Mouse (Mus musculus) lung, postnatal 10 days (tissue): ENCODE data around the gene Mybl2.
"Not testable (repeated sequence)": the region's sequence is repeated elsewhere in the genome, so short reads cannot be mapped to it uniquely, and the experiment has no call there.

Experiments used
- DNase-seq: peaks from one replicate; pipeline ENCODE4 v3.0.0; 2021

Mybl2 gene

GRCm38 (mm10) chr2:163054335-163054840, at the start of gene Mybl2:
Mybl2 (plus strand) TSS chr2:163054687.
- peak; percentile 98 for DNase-seq

DNA sequence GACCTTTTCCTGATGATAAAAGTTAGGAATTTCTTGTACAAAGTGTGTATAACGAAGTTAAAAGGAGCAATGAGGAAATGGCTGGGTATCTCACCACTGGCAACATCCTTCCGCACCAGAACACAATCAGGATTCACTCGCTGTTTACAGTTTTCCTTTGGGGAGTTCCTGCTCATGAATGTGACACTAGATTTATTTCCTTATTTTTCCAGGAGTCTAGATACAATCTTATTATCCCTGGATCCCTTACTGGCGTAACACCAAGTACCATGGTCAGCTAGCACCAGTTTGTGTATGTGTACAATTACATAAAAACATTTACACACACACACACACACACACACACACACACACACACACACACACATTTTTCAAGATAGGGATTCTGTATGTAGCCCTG, 47.2 kb upstream of the Mybl2 start:
- DNase-seq = peak; percentile 48

DNA sequence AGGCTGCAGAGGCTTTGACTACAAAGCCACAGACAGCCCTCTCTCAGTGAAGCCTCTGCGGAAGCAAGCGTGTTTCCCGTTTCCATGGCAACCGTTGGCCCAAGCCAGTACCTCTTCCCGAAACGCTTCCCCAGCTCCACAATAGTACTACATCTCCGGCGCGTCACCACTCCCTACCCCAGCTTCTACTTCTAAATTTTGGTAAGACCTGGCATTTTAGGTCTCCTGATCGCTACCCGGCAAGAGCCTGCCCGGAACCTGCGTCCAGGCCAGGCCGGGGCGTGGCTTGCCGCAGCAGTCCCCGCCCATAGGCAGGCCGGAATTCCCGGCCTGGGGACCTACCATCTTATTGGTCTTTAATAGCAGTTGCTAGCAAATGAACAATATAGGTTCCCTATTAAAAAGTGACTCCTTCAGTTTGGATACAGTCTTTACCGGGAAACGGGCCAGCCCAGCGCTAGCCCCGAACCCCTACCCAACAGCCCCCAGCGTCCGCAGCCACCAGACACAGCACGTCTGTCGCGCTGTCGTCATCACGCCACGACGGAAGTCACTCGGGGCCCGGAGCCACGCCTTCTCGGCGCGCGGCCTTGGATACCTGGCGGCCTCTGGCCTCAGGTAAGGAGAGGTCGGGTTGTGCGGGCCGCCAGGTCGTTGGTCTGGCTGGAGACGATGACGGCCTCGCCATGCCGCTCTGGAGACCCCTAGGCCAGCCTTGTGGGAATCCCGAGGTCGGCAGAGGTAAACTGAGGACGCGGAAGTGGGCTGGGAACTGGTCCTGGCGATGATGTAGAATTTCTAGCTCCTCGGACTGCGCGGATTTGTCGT, 37.4 kb upstream of the Mybl2 start, which contains the start of gene Ift52:
Gene Ift52, plus strand, starts transcription at position 439 of the 828 bp plus-strand sequence.
- DNase-seq = peak; percentile 92

GRCm38 (mm10) chr2:163031289-163031688, 23.2 kb upstream of the Mybl2 start:
- no peak for DNase-seq

- DNase-seq = no peak
These were observed 22.7 kb upstream of the Mybl2 start for GRCm38 (mm10) chr2:163031757-163032156.

- DNase-seq = no peak
These were observed 21.9 kb upstream of the Mybl2 start for GRCm38 (mm10) chr2:163032622-163033021.

GRCm38 (mm10) chr2:163039940-163040339, 14.5 kb upstream of the Mybl2 start:
- DNase-seq = no peak

GRCm38 (mm10) chr2:163048125-163048524, 6.4 kb upstream of the Mybl2 start:
- DNase-seq = peak; percentile 87

- DNase-seq = no peak
These were observed 5.4 kb upstream of the Mybl2 start for GRCm38 (mm10) chr2:163049116-163049515.

- DNase-seq = no peak
These were observed 2.8 kb upstream of the Mybl2 start for GRCm38 (mm10) chr2:163051691-163052090.

DNA sequence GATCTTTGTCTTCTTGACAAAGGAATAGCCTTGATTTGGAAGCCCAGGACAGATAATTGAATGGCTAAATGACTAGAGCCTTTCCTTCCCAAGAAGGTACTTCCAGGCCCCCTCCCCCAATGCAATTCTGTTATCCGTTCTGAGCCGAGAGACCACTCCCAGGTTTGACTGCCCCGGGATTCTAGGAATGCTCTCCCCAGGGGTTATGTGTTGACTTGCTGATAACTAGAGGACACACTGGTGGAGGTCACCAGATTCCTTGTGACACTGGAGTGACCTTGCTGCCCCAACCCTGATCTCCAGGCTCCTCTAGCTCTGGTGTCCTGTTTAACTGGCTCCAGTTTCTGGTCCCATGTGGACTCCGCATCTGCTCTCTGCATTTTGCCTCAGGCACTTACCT, 2.4 kb upstream of the Mybl2 start:
- peak; percentile 11 for DNase-seq

GRCm38 (mm10) chr2:163052826-163053225, 1.7 kb upstream of the Mybl2 start:
- no peak for DNase-seq

- no peak for DNase-seq
These were observed 506 bp downstream of the Mybl2 start for GRCm38 (mm10) chr2:163054891-163055494.

DNA sequence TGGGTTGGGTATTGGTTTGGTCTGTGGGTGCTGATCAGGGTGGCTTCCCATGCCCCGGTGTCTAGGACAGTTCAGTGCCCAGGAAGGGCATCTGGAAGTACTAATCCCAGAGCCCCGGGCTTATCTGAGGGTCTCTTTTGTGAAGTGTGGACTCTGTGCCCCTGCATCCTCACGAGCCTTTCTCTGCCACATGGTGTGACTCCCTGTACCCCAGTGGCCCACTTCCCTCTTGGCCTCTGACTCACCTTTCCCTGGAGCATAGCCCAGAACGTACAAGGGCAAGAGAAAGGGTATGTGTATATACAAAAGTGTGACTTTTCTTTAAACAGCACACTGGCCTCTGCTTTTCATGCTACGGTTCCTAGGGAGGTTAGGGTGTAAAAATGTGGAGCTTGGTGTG, 1.2 kb downstream of the Mybl2 start:
- DNase-seq = no peak

- DNase-seq = peak; percentile 9
These were observed 2.1 kb downstream of the Mybl2 start for GRCm38 (mm10) chr2:163056584-163056983.

GRCm38 (mm10) chr2:163058981-163059380, 4.5 kb downstream of the Mybl2 start:
- DNase-seq = not testable (repeated sequence)

DNA sequence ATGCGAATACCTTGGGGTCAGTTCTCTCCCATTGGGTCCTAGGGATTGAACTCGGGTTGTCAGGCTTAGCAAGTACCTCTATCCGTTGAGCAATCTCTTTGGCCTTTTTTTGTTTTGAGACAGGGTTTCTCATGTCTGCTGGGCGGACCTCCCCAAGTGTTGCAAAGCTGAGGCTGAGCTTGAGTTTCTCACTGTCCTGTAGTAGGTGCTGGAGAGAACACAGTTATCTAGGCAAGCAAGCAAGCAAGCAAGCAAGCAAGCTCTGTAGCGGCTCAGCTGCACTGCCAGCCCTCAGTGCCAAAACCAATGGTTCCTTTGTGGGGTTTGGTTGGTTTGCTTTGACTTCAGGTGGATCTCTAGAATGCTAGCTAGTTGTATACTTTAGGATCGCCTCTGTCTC, 6.1 kb downstream of the Mybl2 start:
- no peak for DNase-seq

DNA sequence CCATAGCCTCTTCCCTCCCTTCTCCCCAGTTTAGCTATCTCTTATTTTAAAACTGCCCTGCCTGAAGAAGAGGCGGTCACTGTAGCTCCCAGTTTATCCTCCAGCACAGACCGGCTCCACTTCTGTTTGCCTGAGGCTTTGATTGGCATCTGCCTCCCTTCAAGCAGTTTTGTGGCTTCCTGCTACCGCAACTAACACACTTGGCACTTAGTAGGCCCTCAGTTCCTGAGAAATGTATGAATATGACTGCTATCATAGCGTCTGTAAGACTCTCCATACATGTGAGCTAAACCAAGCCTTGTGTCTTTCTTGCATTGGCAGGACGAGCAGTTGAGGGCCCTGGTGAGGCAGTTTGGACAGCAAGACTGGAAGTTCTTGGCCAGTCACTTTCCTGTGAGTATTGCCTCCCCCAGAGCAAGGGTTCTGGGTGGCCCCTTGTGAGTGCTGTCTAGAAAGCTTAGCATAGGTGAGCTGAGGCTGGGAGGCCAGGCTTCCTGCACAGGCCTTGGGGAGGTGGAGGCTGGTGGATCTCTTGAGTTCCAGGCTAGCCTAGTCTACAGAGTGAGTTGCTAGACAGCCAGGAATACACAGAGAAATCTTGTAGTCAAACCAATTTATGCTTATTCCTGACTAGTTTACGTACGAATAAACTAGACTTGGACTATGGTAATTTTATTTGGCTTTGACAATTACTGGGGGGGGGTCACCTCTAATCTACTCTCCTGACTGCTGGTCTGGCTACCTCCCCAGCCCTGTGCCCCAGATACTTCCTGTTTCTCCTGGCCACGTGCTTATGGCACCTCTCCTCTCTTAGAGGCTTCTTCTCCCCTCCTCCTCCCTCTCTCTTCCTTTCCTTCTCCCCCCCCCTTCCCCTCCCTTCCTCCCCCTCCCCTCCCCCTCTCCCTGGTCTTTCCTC, 7.0 kb downstream of the Mybl2 start:
- no peak for DNase-seq

GRCm38 (mm10) chr2:163062119-163062508, 7.6 kb downstream of the Mybl2 start:
- DNase-seq = no peak

GRCm38 (mm10) chr2:163066326-163066725, 11.8 kb downstream of the Mybl2 start:
- DNase-seq = no peak

- DNase-seq = no peak
These were observed 12.7 kb downstream of the Mybl2 start for GRCm38 (mm10) chr2:163067233-163067632.

DNA sequence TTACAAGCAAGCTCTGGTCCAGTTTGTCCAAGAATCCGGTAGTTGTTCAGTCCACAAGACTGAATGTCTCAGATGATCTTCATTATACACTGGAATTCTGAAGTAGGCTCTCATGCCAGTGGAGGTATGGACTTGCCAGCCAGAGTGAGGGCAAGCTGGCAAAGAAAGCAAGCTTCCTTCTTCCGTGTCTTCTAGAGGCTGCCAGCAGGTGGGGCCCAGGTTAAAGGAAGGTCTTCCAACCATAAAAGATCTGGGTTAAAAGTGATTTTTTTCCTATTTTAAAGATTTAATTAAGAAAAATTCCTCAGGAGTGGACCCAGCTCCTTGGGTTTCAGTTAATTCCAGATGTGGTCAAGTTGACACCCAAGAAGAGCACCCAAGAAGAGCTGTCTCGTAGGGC, 15.7 kb downstream of the Mybl2 start:
- no peak for DNase-seq

GRCm38 (mm10) chr2:163071590-163071989, 17.1 kb downstream of the Mybl2 start:
- no peak for DNase-seq
